Mouse (Mus musculus) limb, embryonic 13.5 days (tissue): ENCODE results near the gene F2r. TPM values are rescaled to one million over a fixed set of nuclear protein-coding genes. Genes with fewer than 3 reads are reported as not detected.

Experiments
- ATAC-seq: fragments of 200-750 bp; cut with Nextera tagmentation; 2 replicates; pipeline ENCODE4 v1.8.0; 2017; ENCODE audit warnings: low read depth, moderate number of reproducible peaks, moderate TSS enrichment; ENCODE audit not compliant: low FRiP score
- H3K27ac ChIP-seq: fragments of 300-500 bp; sonication (generic); 2 replicates; pipeline ENCODE4 v1.5.1; 2015; ENCODE audit warnings: inconsistent platforms, mild to moderate bottlenecking, moderate library complexity
- H3K27me3 ChIP-seq: fragments of 300-500 bp; sonication (generic); 2 replicates; pipeline ENCODE4 v1.6.1; 2015; ENCODE audit warnings: mild to moderate bottlenecking, inconsistent platforms
- H3K36me3 ChIP-seq: fragments of 300-500 bp; sonication (generic); 2 replicates; pipeline ENCODE4 v1.6.1; 2015; ENCODE audit warnings: inconsistent platforms, mild to moderate bottlenecking, moderate library complexity
- H3K4me1 ChIP-seq: fragments of 300-500 bp; sonication (generic); 2 replicates; pipeline ENCODE4 v1.6.1; 2015; ENCODE audit warnings: inconsistent platforms
- H3K4me2 ChIP-seq: fragments of 300-500 bp; sonication (generic); replicated peaks from 2 replicates; pipeline ENCODE4 v1.6.1; 2015; ENCODE audit warnings: inconsistent platforms, mild to moderate bottlenecking, moderate library complexity
- H3K4me3 ChIP-seq: fragments of 300-500 bp; sonication (generic); 2 replicates; pipeline ENCODE4 v1.5.1; 2015; ENCODE audit warnings: moderate library complexity, mild to moderate bottlenecking, inconsistent platforms
- H3K9ac ChIP-seq: fragments of 300-500 bp; sonication (generic); 2 replicates; pipeline ENCODE4 v1.6.1; 2015; ENCODE audit warnings: mild to moderate bottlenecking, inconsistent platforms
- H3K9me3 ChIP-seq: fragments of 300-500 bp; sonication (generic); 2 replicates; pipeline ENCODE4 v1.6.1; 2016; ENCODE audit warnings: inconsistent platforms
- WGBS: fragments of 180-500 bp; shearing (Covaris S2); methylation state at CpG from one replicate; pipeline ENCODE4 v1.1.7; 2015; 5-methylcytosine and 5-hydroxymethylcytosine counted together
- polyA plus RNA-seq: library from polyadenylated mRNA; unstranded; fragments of >200 nt; fragmentation: Nextera tagmentation; extraction: Ambion mirVana; gene quantifications from 2 replicates; pipeline ENCODE4 v1.2.1, GENCODE M21; 2015

Gene F2r
- polyA plus RNA-seq, 1 experiment from 2014 or later: 102 TPM

GRCm38 (mm10) chr13:95643740-95644139, 25.5 kb upstream of the F2r start:
- peaks cover 18% of the 10 kb centered on the region; the same call in 1 of the 2 replicates for H3K36me3 ChIP-seq
- no peak overlapping the region for H3K4me3 ChIP-seq
- H3K27ac ChIP-seq: peak overlapping the region; percentile 52; the same call in 1 of the 2 replicates
- H3K9ac ChIP-seq: no peak overlapping the region
- no peaks in the 10 kb centered on the region for H3K9me3 ChIP-seq
- ATAC-seq: no peak
- H3K4me2 ChIP-seq: no peak overlapping the region
- WGBS: 25% methylated on average over 7 of the region's 7 CpGs
- no peaks in the 10 kb centered on the region for H3K27me3 ChIP-seq
- H3K4me1 ChIP-seq: peaks cover 37% of the 10 kb centered on the region

DNA sequence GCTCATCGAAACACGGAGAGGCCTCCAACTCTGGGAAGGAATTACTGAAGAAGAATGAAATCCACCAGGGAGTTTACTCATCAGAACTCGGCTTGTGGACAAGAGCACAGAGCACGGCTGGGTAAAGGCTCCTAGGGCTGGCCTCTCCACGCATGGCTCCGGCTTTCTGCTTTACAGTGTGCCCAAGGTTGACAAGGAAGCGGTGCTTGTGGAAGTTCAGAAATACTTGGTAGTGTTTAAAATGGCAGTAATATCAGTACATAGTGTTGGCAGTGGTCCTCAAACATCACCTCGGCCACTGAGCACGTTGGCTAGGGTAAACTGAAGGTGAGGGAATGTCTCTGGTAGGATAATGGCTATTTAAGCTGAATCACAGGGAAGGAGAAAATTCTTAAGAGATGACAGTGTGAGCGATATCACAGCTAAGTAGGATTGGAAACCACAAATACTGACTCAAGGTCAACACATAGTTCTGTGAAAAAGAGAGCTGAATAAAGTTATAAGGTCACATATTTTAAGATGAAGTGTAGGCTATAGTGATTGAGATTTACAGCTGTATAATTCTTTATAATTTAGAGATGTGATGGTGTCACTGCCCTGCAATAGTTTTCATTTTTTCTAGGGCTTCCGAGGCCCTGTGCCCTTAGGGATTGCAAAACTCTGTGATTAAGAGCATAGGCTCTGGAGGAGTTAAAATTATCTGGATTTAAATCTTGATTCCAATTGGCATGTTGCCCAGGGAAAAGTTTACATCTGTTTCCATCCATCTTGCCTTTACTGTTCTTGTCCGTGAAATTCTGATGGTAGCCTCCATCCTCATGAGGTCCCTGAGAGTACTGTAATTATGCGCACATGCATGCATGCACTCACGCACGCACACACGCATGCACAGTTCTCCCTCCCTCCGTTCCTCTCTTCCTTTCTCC, 23.0 kb upstream of the F2r start:
- Histone ChIP-seq H3K4me1 (peaks cover 35% of the 10 kb centered on the region), H3K4me3 (no peak overlapping the region), H3K36me3 (peaks cover 18% of the 10 kb centered on the region; the same call in 1 of the 2 replicates), H3K27me3 (no peaks in the 10 kb centered on the region), H3K4me2 (no peak overlapping the region), H3K9ac (no peak overlapping the region), H3K9me3 (no peaks in the 10 kb centered on the region), H3K27ac (no peak overlapping the region)
- WGBS: 77% methylated on average over 17 of the region's 17 CpGs
- 0 out of 2 replicates have a peak, but pooled peaks have one; percentile 10 for ATAC-seq

GRCm38 (mm10) chr13:95640408-95640807, 22.1 kb upstream of the F2r start:
- no peaks in the 10 kb centered on the region for H3K27me3 ChIP-seq
- H3K9me3 ChIP-seq: no peaks in the 10 kb centered on the region
- H3K4me3 ChIP-seq: no peak overlapping the region
- WGBS: 96% methylated on average over 1 of the region's 1 CpGs
- no peak overlapping the region for H3K9ac ChIP-seq
- no peak overlapping the region for H3K27ac ChIP-seq
- no peak for ATAC-seq
- peaks cover 11% of the 10 kb centered on the region; the same call in 1 of the 2 replicates for H3K36me3 ChIP-seq
- peaks cover 35% of the 10 kb centered on the region for H3K4me1 ChIP-seq
- H3K4me2 ChIP-seq: no peak overlapping the region

GRCm38 (mm10) chr13:95639336-95640116, 21.2 kb upstream of the F2r start:
- no peak overlapping the region for H3K4me2 ChIP-seq
- no peak overlapping the region for H3K4me3 ChIP-seq
- H3K36me3 ChIP-seq: peaks cover 5% of the 10 kb centered on the region; the same call in 1 of the 2 replicates
- no peak overlapping the region for H3K9ac ChIP-seq
- 50% methylated on average over 15 of the region's 15 CpGs for WGBS
- no peak for ATAC-seq
- peaks cover 35% of the 10 kb centered on the region for H3K4me1 ChIP-seq
- no peaks in the 10 kb centered on the region for H3K9me3 ChIP-seq
- H3K27ac ChIP-seq: no peak overlapping the region
- H3K27me3 ChIP-seq: no peaks in the 10 kb centered on the region

- 23% methylated on average over 5 of the region's 5 CpGs for WGBS
- Histone ChIP-seq H3K27me3 (no peaks in the 10 kb centered on the region), H3K36me3 (peaks cover 4% of the 10 kb centered on the region; the same call in 1 of the 2 replicates), H3K9ac (no peak overlapping the region), H3K4me3 (no peak overlapping the region), H3K27ac (no peak overlapping the region), H3K4me2 (no peak overlapping the region), H3K4me1 (peaks cover 32% of the 10 kb centered on the region), H3K9me3 (no peaks in the 10 kb centered on the region)
- ATAC-seq: no peak
These were observed 20.6 kb upstream of the F2r start for GRCm38 (mm10) chr13:95638894-95639293.

GRCm38 (mm10) chr13:95637737-95638136, 19.4 kb upstream of the F2r start:
- no peaks in the 10 kb centered on the region for H3K9me3 ChIP-seq
- no peaks in the 10 kb centered on the region for H3K27me3 ChIP-seq
- WGBS: 80% methylated on average over 10 of the region's 10 CpGs
- no peak overlapping the region for H3K4me3 ChIP-seq
- peaks cover 22% of the 10 kb centered on the region for H3K4me1 ChIP-seq
- H3K36me3 ChIP-seq: no peaks in the 10 kb centered on the region
- ATAC-seq: no peak
- no peak overlapping the region for H3K9ac ChIP-seq
- H3K27ac ChIP-seq: no peak overlapping the region
- no peak overlapping the region for H3K4me2 ChIP-seq

DNA sequence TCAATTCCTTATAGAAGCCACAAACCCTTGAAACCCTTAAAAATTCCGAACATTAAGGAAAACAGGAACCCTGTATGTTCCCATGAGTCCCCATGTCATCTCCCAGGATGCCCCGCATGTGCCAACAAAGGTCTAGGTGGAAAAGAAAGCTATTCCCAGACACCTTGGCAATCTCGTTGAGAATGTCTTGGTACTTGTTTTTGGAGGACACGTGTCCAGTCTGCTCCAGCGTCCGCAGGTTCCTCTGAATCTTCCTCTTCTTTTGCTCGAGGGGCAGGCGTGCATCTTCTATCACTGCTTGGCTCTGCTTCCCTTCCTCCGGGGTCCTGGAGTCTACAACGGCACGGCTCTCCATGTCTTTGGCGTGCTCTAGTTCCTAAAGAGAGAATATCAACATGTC, 17.0 kb upstream of the F2r start:
- ATAC-seq: no peak
- H3K27me3 ChIP-seq: no peaks in the 10 kb centered on the region
- no peak overlapping the region for H3K4me3 ChIP-seq
- peaks cover 20% of the 10 kb centered on the region for H3K4me1 ChIP-seq
- H3K9ac ChIP-seq: no peak overlapping the region
- no peaks in the 10 kb centered on the region for H3K9me3 ChIP-seq
- H3K4me2 ChIP-seq: no peak overlapping the region
- WGBS: 90% methylated on average over 12 of the region's 12 CpGs
- H3K36me3 ChIP-seq: peaks cover 11% of the 10 kb centered on the region
- H3K27ac ChIP-seq: no peak overlapping the region

GRCm38 (mm10) chr13:95634451-95634850, 16.2 kb upstream of the F2r start:
- peaks cover 16% of the 10 kb centered on the region for H3K4me1 ChIP-seq
- H3K27me3 ChIP-seq: no peaks in the 10 kb centered on the region
- ATAC-seq: no peak
- H3K27ac ChIP-seq: no peak overlapping the region
- H3K4me2 ChIP-seq: no peak overlapping the region
- H3K4me3 ChIP-seq: no peak overlapping the region
- 42% methylated on average over 2 of the region's 2 CpGs for WGBS
- peaks cover 16% of the 10 kb centered on the region for H3K36me3 ChIP-seq
- H3K9me3 ChIP-seq: no peaks in the 10 kb centered on the region
- H3K9ac ChIP-seq: no peak overlapping the region

GRCm38 (mm10) chr13:95633384-95633783, 15.1 kb upstream of the F2r start:
- Histone ChIP-seq H3K4me3 (no peak overlapping the region), H3K27ac (no peak overlapping the region), H3K36me3 (peaks cover 24% of the 10 kb centered on the region), H3K9me3 (no peaks in the 10 kb centered on the region), H3K4me1 (peaks cover 6% of the 10 kb centered on the region), H3K27me3 (no peaks in the 10 kb centered on the region), H3K4me2 (no peak overlapping the region), H3K9ac (no peak overlapping the region)
- WGBS: no CpG with 5 or more reads among the region's 2 CpGs
- no peak for ATAC-seq

- no peaks in the 10 kb centered on the region for H3K9me3 ChIP-seq
- H3K4me2 ChIP-seq: no peak overlapping the region
- H3K9ac ChIP-seq: no peak overlapping the region
- ATAC-seq: no peak
- H3K4me3 ChIP-seq: no peak overlapping the region
- H3K36me3 ChIP-seq: peaks cover 28% of the 10 kb centered on the region
- WGBS: 83% methylated on average over 6 of the region's 6 CpGs
- H3K27ac ChIP-seq: no peak overlapping the region
- no peaks in the 10 kb centered on the region; the same call in 1 of the 2 replicates for H3K4me1 ChIP-seq
- no peaks in the 10 kb centered on the region for H3K27me3 ChIP-seq
These were observed 13.9 kb upstream of the F2r start for GRCm38 (mm10) chr13:95632144-95632543.

DNA sequence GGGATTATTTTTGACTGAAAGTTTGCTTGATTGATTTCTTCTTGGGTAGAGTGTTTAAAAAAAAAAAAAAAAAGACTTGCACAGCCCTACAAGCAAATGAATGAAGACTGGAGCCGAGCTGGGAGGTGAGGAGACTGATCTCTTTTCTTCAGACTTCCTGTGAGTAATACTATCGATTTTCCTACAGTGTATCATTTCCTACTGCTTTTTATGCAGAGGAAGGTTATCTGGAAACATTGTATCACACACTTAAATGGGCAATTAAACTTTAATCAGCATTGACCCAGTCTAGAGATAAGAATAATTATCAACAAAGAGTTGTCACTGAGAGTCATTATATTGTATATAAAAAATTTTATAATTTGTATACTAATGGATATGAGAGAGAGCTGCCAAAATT, 12.5 kb upstream of the F2r start:
- Histone ChIP-seq H3K36me3 (peaks cover 28% of the 10 kb centered on the region), H3K9me3 (no peaks in the 10 kb centered on the region), H3K27ac (no peak overlapping the region), H3K4me1 (no peaks in the 10 kb centered on the region; the same call in 1 of the 2 replicates), H3K9ac (no peak overlapping the region), H3K4me2 (no peak overlapping the region), H3K4me3 (no peak overlapping the region), H3K27me3 (no peaks in the 10 kb centered on the region)
- no peak for ATAC-seq
- 78% methylated on average over 2 of the region's 2 CpGs for WGBS

DNA sequence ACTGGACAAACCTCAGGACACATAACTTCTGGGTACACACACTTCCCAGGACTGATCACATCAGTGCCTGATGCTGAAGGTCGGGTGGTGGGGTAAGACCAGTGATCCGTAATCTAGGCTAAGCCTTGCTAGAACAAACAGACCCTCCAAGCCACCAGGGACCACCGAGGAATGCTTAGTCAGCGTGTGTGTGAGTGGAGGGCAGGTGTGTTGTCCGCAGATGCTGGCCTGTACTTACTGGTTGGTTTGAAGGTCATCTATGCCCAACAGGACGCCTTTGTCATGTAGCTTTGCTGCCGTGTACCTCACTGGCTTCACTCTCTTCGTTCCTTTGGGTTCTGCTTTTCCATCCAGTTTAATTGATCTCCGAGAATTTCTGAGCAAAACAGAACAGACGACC, 11.5 kb upstream of the F2r start:
- H3K4me2 ChIP-seq: no peak overlapping the region
- H3K36me3 ChIP-seq: peaks cover 28% of the 10 kb centered on the region
- H3K27ac ChIP-seq: no peak overlapping the region
- no peaks in the 10 kb centered on the region for H3K27me3 ChIP-seq
- 84% methylated on average over 10 of the region's 10 CpGs for WGBS
- no peaks in the 10 kb centered on the region for H3K9me3 ChIP-seq
- H3K4me3 ChIP-seq: no peak overlapping the region
- no peak for ATAC-seq
- no peak overlapping the region for H3K9ac ChIP-seq
- H3K4me1 ChIP-seq: no peaks in the 10 kb centered on the region; the same call in 1 of the 2 replicates
